Mouse (Mus musculus) E14TG2a.4 (cell line): ENCODE measurements around the gene Hnrnpul1.

Experiments used
- H3K27me3 ChIP-seq: 2 replicates; pipeline ENCODE4 v1.6.1; 2014; ENCODE audit warnings: low read length, control low read depth; ENCODE audit not compliant: insufficient read depth
- H3K36me3 ChIP-seq: 2 replicates; pipeline ENCODE4 v1.6.1; 2014; ENCODE audit warnings: low read length, control low read depth; ENCODE audit not compliant: insufficient read depth
- H3K4me1 ChIP-seq: replicated peaks from 2 replicates; pipeline ENCODE4 v1.6.1; 2014; ENCODE audit warnings: low read depth, low read length, control low read depth
- H3K4me3 ChIP-seq: replicated peaks from 2 replicates; pipeline ENCODE4 v1.5.1; 2014; ENCODE audit warnings: mild to moderate bottlenecking, low read length
- H3K9me3 ChIP-seq: 2 replicates; pipeline ENCODE4 v1.6.1; 2014; ENCODE audit warnings: low read length, control low read depth
- CTCF ChIP-seq: conservative IDR thresholded peaks from 2 replicates; pipeline ENCODE4 v1.5.1; 2014; ENCODE audit warnings: low read length
- NANOG ChIP-seq: IDR thresholded peaks from 2 replicates; pipeline ENCODE4 v1.6.1; 2014; ENCODE audit warnings: borderline replicate concordance, low read length, mixed read lengths
- POU5F1 ChIP-seq: IDR thresholded peaks from 2 replicates; pipeline ENCODE4 v1.6.1; 2014; ENCODE audit warnings: low read length, borderline replicate concordance

Gene Hnrnpul1

GRCm38 (mm10) chr7:25782744-25783143 lies 28.2 kb upstream of the Hnrnpul1 start:
- no peak for TF ChIP-seq POU5F1
- no peak for TF ChIP-seq NANOG
- peaks cover under 1% of the 10 kb centered on the region; the same call in 1 of the 2 replicates for H3K9me3 ChIP-seq
- H3K36me3 ChIP-seq = no peaks in the 10 kb centered on the region
- peaks cover 45% of the 10 kb centered on the region for H3K27me3 ChIP-seq
- no peak overlapping the region for H3K4me3 ChIP-seq
- H3K4me1 ChIP-seq = peaks cover 48% of the 10 kb centered on the region

- Histone ChIP-seq H3K27me3 (peaks cover 38% of the 10 kb centered on the region), H3K4me3 (peak overlapping the region; percentile 76), H3K9me3 (peaks cover 7% of the 10 kb centered on the region), H3K36me3 (no peaks in the 10 kb centered on the region), H3K4me1 (peaks cover 48% of the 10 kb centered on the region)
- no peak for TF ChIP-seq NANOG
These were observed 27.5 kb upstream of the Hnrnpul1 start for GRCm38 (mm10) chr7:25781937-25782610.

GRCm38 (mm10) chr7:25781321-25781936 lies 26.9 kb upstream of the Hnrnpul1 start:
- peak overlapping the region; percentile 76 for H3K4me3 ChIP-seq
- TF ChIP-seq POU5F1 = no peak
- TF ChIP-seq CTCF = no peak

GRCm38 (mm10) chr7:25780753-25781152 lies 26.2 kb upstream of the Hnrnpul1 start:
- H3K27me3 ChIP-seq = peaks cover 26% of the 10 kb centered on the region
- no peak for TF ChIP-seq NANOG
- no peak for TF ChIP-seq CTCF
- no peak for TF ChIP-seq POU5F1
- peaks cover 8% of the 10 kb centered on the region for H3K9me3 ChIP-seq
- H3K4me3 ChIP-seq = no peak overlapping the region; the same call in 1 of the 2 replicates
- H3K4me1 ChIP-seq = peaks cover 56% of the 10 kb centered on the region
- no peaks in the 10 kb centered on the region for H3K36me3 ChIP-seq

More at GRCm38 (mm10) chr7:25781321-25781936, 26.9 kb upstream of the Hnrnpul1 start:
- H3K27me3 ChIP-seq = peaks cover 32% of the 10 kb centered on the region
- H3K36me3 ChIP-seq = no peaks in the 10 kb centered on the region
- H3K4me1 ChIP-seq = peaks cover 54% of the 10 kb centered on the region
- peaks cover 8% of the 10 kb centered on the region for H3K9me3 ChIP-seq

GRCm38 (mm10) chr7:25780021-25780420 lies 25.5 kb upstream of the Hnrnpul1 start:
- Histone ChIP-seq H3K4me3 (no peak overlapping the region), H3K27me3 (peaks cover 22% of the 10 kb centered on the region)

GRCm38 (mm10) chr7:25768229-25768628 lies 13.7 kb upstream of the Hnrnpul1 start:
- TF ChIP-seq NANOG (no peak), CTCF (no peak), POU5F1 (no peak)
- peaks cover 10% of the 10 kb centered on the region; the same call in 1 of the 2 replicates for H3K27me3 ChIP-seq

More at GRCm38 (mm10) chr7:25780021-25780420, 25.5 kb upstream of the Hnrnpul1 start:
- H3K4me1 ChIP-seq = peaks cover 61% of the 10 kb centered on the region
- H3K36me3 ChIP-seq = no peaks in the 10 kb centered on the region
- H3K9me3 ChIP-seq = peaks cover 8% of the 10 kb centered on the region
- TF ChIP-seq POU5F1 (no peak), NANOG (no peak), CTCF (no peak)

GRCm38 (mm10) chr7:25766108-25766507 lies 11.6 kb upstream of the Hnrnpul1 start:
- Histone ChIP-seq H3K9me3 (no peaks in the 10 kb centered on the region; the same call in 1 of the 2 replicates), H3K36me3 (no peaks in the 10 kb centered on the region), H3K27me3 (peaks cover 5% of the 10 kb centered on the region; the same call in 1 of the 2 replicates), H3K4me1 (peaks cover 19% of the 10 kb centered on the region), H3K4me3 (no peak overlapping the region)
- TF ChIP-seq NANOG = no peak
- TF ChIP-seq POU5F1 = no peak
- no peak for TF ChIP-seq CTCF

More at GRCm38 (mm10) chr7:25768229-25768628, 13.7 kb upstream of the Hnrnpul1 start:
- no peaks in the 10 kb centered on the region for H3K36me3 ChIP-seq
- peaks cover 17% of the 10 kb centered on the region for H3K4me1 ChIP-seq
- H3K4me3 ChIP-seq = no peak overlapping the region
- no peaks in the 10 kb centered on the region; the same call in 1 of the 2 replicates for H3K9me3 ChIP-seq

- H3K4me1 ChIP-seq = peaks cover 19% of the 10 kb centered on the region
- no peak overlapping the region for H3K4me3 ChIP-seq
- H3K9me3 ChIP-seq = no peaks in the 10 kb centered on the region; the same call in 1 of the 2 replicates
- H3K27me3 ChIP-seq = peaks cover 5% of the 10 kb centered on the region; the same call in 1 of the 2 replicates
- TF ChIP-seq POU5F1 (no peak), CTCF (no peak), NANOG (no peak)
- H3K36me3 ChIP-seq = no peaks in the 10 kb centered on the region
These were observed 9.7 kb upstream of the Hnrnpul1 start for GRCm38 (mm10) chr7:25764221-25764620.

- no peaks in the 10 kb centered on the region for H3K36me3 ChIP-seq
- H3K9me3 ChIP-seq = no peaks in the 10 kb centered on the region; the same call in 1 of the 2 replicates
- peaks cover 19% of the 10 kb centered on the region for H3K4me1 ChIP-seq
- H3K27me3 ChIP-seq = peaks cover 5% of the 10 kb centered on the region; the same call in 1 of the 2 replicates
- no peak overlapping the region for H3K4me3 ChIP-seq
- TF ChIP-seq NANOG = no peak
These were observed 9.1 kb upstream of the Hnrnpul1 start for GRCm38 (mm10) chr7:25763678-25764077.
